Mouse (Mus musculus): ENCODE results near the gene Osbp.

GRCm38 (mm10) chr19:11965023-11965942 lies at the start of gene Osbp:
- TF ChIP-seq POLR2A (IDR thresholded peaks at IDR 0.05; ENCODE audit: insufficient read depth, low read depth, low read length): peak; percentile 79
- TF ChIP-seq EP300 (IDR thresholded peaks at IDR 0.05; ENCODE audit: insufficient read depth, low read depth, low read length): 0 out of 2 replicates have a peak, but pooled peaks have one; percentile 4

All from heart, adult 2 months (tissue).